Mouse (Mus musculus) CD8-positive naive resting alpha-beta T cell, adult 2 months (primary cell): ENCODE measurements around the gene Olfr61.
"Not testable (repeated sequence)": the region's sequence is repeated elsewhere in the genome, so short reads cannot be mapped to it uniquely, and the experiment has no call there.

Experiments
- DNase-seq, 2 experiments: peaks; one replicate each; pipeline ENCODE4 v3.0.0; 2022; ENCODE audit warnings: low read depth in 2 of 2, low spot score in 2 of 2

The Olfr61 gene

DNA sequence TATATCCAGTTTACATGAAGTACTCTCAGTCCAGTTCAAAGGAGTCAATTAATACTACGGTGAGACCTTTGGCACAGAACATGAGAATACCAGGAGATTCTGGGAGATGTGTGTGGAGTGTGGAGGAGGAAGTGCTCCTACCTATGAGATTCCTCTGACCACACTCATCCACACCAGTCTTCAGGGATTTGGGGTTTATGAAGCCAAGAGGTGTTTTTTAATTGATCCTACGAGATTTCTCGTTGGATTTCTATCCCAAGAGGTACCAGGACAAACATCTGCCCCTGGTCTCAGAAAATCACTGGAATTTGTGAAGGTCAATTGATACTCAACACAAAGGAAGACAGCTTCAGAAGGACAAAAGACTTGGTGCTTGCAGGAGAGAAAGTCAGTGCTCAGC is at the start of gene Olfr61:
TSS of gene Olfr61 (plus strand) at position 301 of the 400 bp plus-strand sequence.
- DNase-seq: not testable (repeated sequence)

DNA sequence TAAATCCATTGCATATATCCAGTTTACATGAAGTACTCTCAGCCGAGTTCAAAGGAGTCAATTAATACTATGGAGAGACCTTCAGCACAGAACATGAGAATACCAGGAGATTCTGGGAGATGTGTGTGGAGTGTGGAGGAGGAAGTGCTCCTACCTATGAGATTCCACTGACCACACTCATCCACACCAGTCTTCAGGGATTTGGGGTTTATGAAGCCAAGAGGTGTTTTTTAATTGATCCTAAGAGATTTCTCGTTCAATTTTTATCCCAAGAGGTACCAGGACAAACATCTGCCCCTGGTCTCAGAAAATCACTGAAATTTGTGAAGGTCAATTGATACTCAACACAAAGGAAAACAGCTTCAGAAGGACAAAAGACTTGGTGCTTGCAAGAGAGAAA is 27.8 kb upstream of the Olfr61 start, which contains the start of gene Olfr46:
TSS of gene Olfr46 (plus strand) at position 301 of the 400 bp plus-strand sequence.
- not testable (repeated sequence) for DNase-seq

DNA sequence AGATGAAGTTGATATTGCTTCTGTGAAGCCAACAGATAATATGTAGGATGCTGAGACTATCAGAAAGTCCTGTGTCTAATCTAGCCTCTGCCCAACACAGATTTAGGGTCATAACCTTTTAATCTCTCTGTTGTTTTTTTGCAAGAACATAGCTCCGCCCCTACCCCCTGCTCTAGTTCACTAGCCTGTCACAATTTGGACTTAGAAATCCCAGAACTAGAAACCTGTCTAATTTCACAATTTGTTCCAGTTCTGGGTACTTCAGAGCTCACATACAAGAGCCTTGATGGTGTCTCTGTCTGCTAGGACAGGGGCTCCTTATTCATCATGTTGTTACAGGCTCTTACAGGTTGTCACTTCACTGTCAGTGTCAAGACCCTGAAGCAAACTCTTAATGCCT is 1.8 kb downstream of the Olfr61 start:
- DNase-seq: no peak

DNA sequence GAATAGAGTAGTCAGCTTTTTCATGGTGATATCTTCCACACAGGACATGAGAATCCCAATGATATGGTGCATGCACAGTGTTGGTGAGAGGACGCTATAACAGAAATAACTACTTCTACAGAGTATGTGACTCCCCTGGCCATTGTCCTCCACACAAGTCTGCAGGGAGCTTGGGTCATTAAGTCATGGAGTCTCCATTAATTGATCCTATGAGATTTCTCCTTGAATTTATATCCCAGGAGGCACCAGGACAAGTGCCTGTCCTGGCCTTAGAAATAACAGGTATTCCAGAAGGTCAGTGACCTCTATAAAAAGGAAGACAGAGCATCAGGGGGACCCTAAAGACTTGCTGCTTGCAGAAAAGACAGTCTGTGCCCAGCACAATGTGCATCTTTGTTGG is 17.4 kb downstream of the Olfr61 start, which contains the start of gene Olfr53:
TSS of gene Olfr53 (plus strand) at position 301 of the 400 bp plus-strand sequence.
- DNase-seq: no peak

DNA sequence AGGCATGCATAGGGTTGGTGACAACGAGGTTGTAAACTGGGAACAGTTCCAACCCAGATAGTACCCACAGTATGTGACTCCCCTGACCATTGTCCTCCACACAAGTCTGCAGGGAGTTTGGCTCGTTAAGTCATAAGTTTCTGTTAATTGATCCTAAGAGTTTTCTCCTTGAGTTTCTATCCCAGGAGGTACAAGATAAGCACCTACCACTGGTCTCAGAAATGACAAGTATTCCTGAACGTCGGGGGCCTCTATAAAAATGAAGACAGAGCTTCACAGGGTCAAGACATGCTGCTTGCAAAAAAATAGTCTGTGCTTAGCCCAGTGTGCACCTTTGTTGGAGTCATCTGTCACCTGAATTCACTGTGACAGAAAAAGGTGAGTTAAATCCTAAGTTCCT is 30.9 kb downstream of the Olfr61 start, which contains the start of gene Olfr539:
TSS of gene Olfr539 (plus strand) at position 301 of the 400 bp plus-strand sequence.
- no peak for DNase-seq

DNA sequence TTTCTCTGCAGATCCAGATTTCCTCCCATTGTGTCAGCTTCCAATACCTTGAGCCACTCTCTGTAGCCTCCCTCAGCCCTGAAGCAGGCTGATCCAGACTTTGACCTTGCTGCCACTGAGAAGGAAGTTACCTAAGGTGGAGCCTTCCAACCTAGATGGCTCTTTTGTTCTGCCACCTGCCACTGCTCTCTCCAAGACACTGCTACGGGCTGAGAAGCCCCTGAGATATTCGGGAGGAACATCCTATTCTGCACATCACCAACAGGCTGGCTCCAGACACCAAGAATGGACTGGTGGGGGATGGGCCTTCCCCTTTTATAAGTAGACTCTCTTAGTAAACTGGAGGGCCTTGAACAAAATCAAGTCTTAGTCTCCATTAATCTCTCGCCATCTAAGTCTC is 41.9 kb downstream of the Olfr61 start:
- DNase-seq: not testable (repeated sequence)

DNA sequence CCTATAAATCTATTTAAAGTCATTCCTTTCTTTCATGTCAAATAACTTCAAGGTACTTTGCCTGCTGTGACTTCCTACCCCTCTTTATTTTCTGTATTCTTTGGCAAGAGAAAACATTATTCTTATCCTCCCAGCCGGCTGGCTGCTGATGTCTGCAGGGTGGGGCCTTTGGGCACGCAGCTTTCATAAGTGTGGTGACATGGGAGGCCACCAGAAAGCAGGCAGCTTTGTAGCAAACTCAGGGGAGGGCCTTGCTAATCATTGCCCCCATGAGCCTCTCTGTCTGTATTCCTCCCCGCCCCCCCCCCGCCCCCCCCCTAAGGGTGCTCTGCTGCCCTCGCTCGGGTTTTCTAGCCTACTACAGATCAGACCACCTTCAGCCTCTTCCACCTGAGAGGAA is 47.1 kb downstream of the Olfr61 start:
- no peak for DNase-seq

DNA sequence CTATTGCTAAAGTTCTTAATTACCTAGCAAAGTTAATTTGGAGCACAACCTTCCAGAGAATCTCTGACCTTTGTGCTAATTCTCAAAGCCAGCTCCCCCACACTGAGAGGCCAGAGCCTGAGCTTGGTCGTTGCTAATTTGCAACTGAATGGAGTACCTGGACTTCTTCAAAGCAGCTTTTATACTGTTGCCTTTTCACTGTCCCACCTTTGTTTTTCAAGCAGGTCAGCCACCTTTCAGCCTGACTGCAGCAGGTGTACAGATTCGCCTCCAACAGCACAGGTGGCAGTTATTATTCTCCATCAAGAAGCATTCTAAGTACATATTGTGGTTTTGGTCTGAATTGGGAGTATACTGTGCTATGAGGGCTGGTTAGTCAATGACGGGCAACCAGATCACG is 50.8 kb downstream of the Olfr61 start:
- not testable (repeated sequence) for DNase-seq

DNA sequence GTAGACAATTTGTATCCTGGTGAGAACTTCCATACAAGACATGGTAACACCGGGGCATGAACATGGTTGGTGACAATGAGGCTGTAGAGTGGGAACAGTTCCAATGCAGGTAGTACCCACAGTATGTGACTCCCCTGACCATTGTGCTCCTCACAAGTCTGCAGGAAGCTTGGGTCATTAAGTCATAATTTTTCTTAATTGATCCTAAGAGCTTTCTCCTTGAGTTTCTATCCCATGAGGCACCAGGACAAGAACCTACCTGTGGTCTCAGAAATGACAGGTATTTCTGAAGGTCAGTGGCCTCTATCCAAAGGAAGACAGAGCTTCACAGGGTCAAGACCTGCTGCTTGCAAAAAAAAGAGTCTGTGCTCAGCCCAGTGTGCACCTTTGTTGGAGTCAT is 52.9 kb downstream of the Olfr61 start, which contains the start of gene Olfr45:
TSS of gene Olfr45 (plus strand) at position 301 of the 400 bp plus-strand sequence.
- no peak for DNase-seq
